In genomic region chr13:103705436-103705978, GRCm38 (mm10) we compare ENCODE assay signal across 15 mouse cellular contexts.
"Had no signal": no experiment of that assay in that cellular context is flagged by ENCODE, and none has a peak within 500 bp of the region (broad histone marks: within the 10 kb centered on the region; RNA-seq: fewer than 3 reads in every experiment).

No protein-coding gene starts in this region.

- H3K4me2 ChIP-seq: liver, embryonic 13.5 days; lung, embryonic 15.5 days; midbrain, embryonic 11.5 days had no signal

- H3K9me3 ChIP-seq: liver, embryonic 13.5 days; lung, embryonic 15.5 days; megakaryocyte, embryonic 14.5 days had no signal

- H3K4me3 ChIP-seq: layer of hippocampus, adult 2 months; liver, embryonic 13.5 days; lung, embryonic 15.5 days; megakaryocyte, embryonic 14.5 days had no signal

- H3K36me3 ChIP-seq: liver, embryonic 13.5 days; lung, embryonic 15.5 days had no signal

- H3K4me1 ChIP-seq: liver, embryonic 13.5 days had no signal

- H3K27me3 ChIP-seq: liver, embryonic 13.5 days; lung, embryonic 15.5 days had no signal

- DNase-seq: kidney, adult 9 months; kidney, postnatal 36 days; left cerebral cortex, postnatal 4 days; liver, embryonic 13.5 days; liver, postnatal 0 days; lung, postnatal 14 days; right cerebral cortex, adult 18-20 months; right cerebral cortex, postnatal 25 days; thymus, postnatal 4 days had no signal

- H3K27ac ChIP-seq: kidney, postnatal 0 days; layer of hippocampus, adult 2 months; liver, embryonic 13.5 days; lung, embryonic 15.5 days; macrophage had no signal

- ATAC-seq: liver, postnatal 0 days had no signal

- H3K9ac ChIP-seq: liver, embryonic 13.5 days; liver, postnatal 0 days; lung, embryonic 15.5 days had no signal
